Mouse (Mus musculus) small intestine, adult 2 months (tissue): Measurements from ENCODE around the gene Hnrnpul1. TPM values are rescaled to one million over a fixed set of nuclear protein-coding genes. Genes with fewer than 3 reads are reported as not detected.
"Not testable (repeated sequence)": the region's sequence is repeated elsewhere in the genome, so short reads cannot be mapped to it uniquely, and the experiment has no call there.

Experiments
- H3K27ac ChIP-seq: fragments of 200-500 bp; 2 replicates; pipeline ENCODE4 v1.5.1; 2012; ENCODE audit warnings: low read depth, low read length, control low read depth, inconsistent platforms; ENCODE audit not compliant: insufficient read depth
- H3K27me3 ChIP-seq: fragments of 200-500 bp; 2 replicates; pipeline ENCODE4 v1.6.1; 2012; ENCODE audit warnings: mild to moderate bottlenecking, moderate library complexity, low read length, inconsistent platforms; ENCODE audit not compliant: control insufficient read depth, insufficient read depth
- H3K36me3 ChIP-seq: fragments of 200-500 bp; 2 replicates; pipeline ENCODE4 v1.6.1; 2012; ENCODE audit warnings: mild to moderate bottlenecking, low read length, control low read depth, inconsistent platforms; ENCODE audit not compliant: control insufficient read depth, insufficient read depth
- H3K4me1 ChIP-seq: fragments of 200-500 bp; 2 replicates; pipeline ENCODE4 v1.6.1; 2012; ENCODE audit warnings: low read length, inconsistent platforms, mixed read lengths; ENCODE audit not compliant: control insufficient read depth, insufficient read depth, insufficient read length
- H3K4me3 ChIP-seq: fragments of 200-500 bp; 2 replicates; pipeline ENCODE4 v1.5.1; 2012; ENCODE audit warnings: low read depth, mild to moderate bottlenecking, control low read depth, inconsistent platforms, low read length, moderate library complexity
- CTCF ChIP-seq: fragments of 200-500 bp; IDR thresholded peaks from 2 replicates; pipeline ENCODE4 v1.5.1; 2012; ENCODE audit warnings: low read depth, mild to moderate bottlenecking, control low read depth, inconsistent platforms, low read length, moderate library complexity, mixed read lengths; ENCODE audit not compliant: insufficient replicate concordance, insufficient read length; ENCODE audit errors: extremely low read depth
- POLR2A ChIP-seq: fragments of 200-500 bp; IDR thresholded peaks from 2 replicates; pipeline ENCODE4 v1.6.1; 2012; ENCODE audit warnings: low read depth, mild to moderate bottlenecking, control low read depth, inconsistent platforms, low read length, moderate library complexity
- WGBS: fragments of 180-500 bp; shearing (Covaris S2); methylation state at CpG from one replicate; pipeline ENCODE4 v1.1.7; 2018; 5-methylcytosine and 5-hydroxymethylcytosine counted together
- polyA plus RNA-seq: library from polyadenylated mRNA; depleted of rRNA; stranded (reverse); fragments of >200 nt; gene quantifications from 2 replicates; pipeline ENCODE4 v1.2.3, GENCODE M21; 2012

The Hnrnpul1 gene
- polyA plus RNA-seq, 1 experiment, result 60.2 TPM

DNA sequence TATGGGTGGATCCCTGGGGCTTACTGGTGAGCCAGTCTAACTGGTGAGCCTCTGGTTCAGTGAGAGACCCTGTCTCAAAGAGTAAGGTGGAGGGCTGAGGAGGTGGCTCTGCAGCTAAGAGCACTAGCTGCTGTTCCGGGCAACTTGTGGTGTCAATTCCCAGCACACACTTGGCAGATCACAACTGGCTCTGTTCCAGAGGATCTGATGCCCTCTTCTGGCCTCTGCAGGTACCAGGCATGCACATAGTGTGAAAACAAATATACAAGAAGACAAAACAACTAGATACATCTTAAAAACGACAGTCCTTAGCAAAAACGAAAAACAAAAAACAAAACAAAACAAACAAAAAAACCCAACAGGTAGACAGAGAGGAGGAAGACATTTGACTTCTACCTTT lies 39.1 kb upstream of the Hnrnpul1 start:
- 64% methylated on average over 3 of the region's 3 CpGs for WGBS
- TF ChIP-seq POLR2A (no peak), CTCF (no peak)
- no peaks in the 10 kb centered on the region; the same call in 1 of the 2 replicates for H3K4me1 ChIP-seq

DNA sequence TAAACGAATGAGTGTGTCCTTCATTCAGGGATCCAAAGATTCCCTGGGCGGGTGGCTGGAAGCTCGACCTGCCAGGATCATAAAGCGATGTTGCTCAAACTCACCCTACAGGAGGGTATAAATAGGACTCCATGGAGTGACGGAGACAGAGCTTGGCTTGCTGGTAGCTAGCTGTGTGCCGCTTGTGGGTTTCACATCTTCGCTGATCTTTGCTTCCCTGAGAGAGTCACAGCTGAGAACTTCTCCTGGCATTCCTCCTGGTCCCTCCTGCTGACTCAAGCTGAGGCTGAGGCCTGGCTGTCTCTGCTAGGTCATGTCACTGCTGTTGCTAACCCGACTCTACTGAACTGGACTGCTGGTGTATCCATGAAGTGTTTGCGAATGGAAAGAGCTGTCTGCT lies 38.4 kb upstream of the Hnrnpul1 start:
- H3K4me3 ChIP-seq, result not testable (repeated sequence)

More for the DNA sequence above, 39.1 kb upstream of the Hnrnpul1 start:
- H3K36me3 ChIP-seq, result no peaks in the 10 kb centered on the region
- no peak overlapping the region for H3K27ac ChIP-seq
- no peak overlapping the region for H3K4me3 ChIP-seq
- no peaks in the 10 kb centered on the region for H3K27me3 ChIP-seq

GRCm38 (mm10) chr7:25790615-25791014 lies 36.1 kb upstream of the Hnrnpul1 start:
- 31% methylated on average over 8 of the region's 8 CpGs for WGBS
- no peaks in the 10 kb centered on the region; the same call in 1 of the 2 replicates for H3K4me1 ChIP-seq
- no peak overlapping the region for H3K27ac ChIP-seq
- no peak overlapping the region for H3K4me3 ChIP-seq
- H3K36me3 ChIP-seq, result no peaks in the 10 kb centered on the region
- H3K27me3 ChIP-seq, result no peaks in the 10 kb centered on the region; the same call in 1 of the 2 replicates
- no peak for TF ChIP-seq CTCF
- TF ChIP-seq POLR2A, result no peak

More for the DNA sequence above, 38.4 kb upstream of the Hnrnpul1 start:
- WGBS, result 66% methylated on average over 9 of the region's 9 CpGs
- not testable (repeated sequence) for H3K36me3 ChIP-seq, H3K4me1 ChIP-seq, H3K27ac ChIP-seq, H3K27me3 ChIP-seq

GRCm38 (mm10) chr7:25789129-25789440 lies 34.5 kb upstream of the Hnrnpul1 start:
- WGBS, result 47% methylated on average over 3 of the region's 3 CpGs
- H3K4me1 ChIP-seq, result no peaks in the 10 kb centered on the region; the same call in 1 of the 2 replicates
- TF ChIP-seq POLR2A (no peak), CTCF (no peak)
- H3K27me3 ChIP-seq, result no peaks in the 10 kb centered on the region; the same call in 1 of the 2 replicates
- peak overlapping the region; percentile 69 for H3K4me3 ChIP-seq
- H3K27ac ChIP-seq, result no peak overlapping the region
- H3K36me3 ChIP-seq, result no peaks in the 10 kb centered on the region

- no peaks in the 10 kb centered on the region; the same call in 1 of the 2 replicates for H3K27me3 ChIP-seq
- TF ChIP-seq POLR2A (no peak; the same call in 1 of the 2 replicates), CTCF (no peak)
- 4% methylated on average over 30 of the region's 30 CpGs for WGBS
- H3K4me1 ChIP-seq, result no peaks in the 10 kb centered on the region; the same call in 1 of the 2 replicates
- no peaks in the 10 kb centered on the region for H3K36me3 ChIP-seq
- peak within 1 kb of the TSS; percentile 69 for H3K4me3 ChIP-seq
- peak within 1 kb of the TSS; percentile 49 for H3K27ac ChIP-seq
Observed at GRCm38 (mm10) chr7:25788220-25789128, 33.9 kb upstream of the Hnrnpul1 start, which contains the start of gene Axl. Gene Axl (minus strand): TSS chr7:25788705.

DNA sequence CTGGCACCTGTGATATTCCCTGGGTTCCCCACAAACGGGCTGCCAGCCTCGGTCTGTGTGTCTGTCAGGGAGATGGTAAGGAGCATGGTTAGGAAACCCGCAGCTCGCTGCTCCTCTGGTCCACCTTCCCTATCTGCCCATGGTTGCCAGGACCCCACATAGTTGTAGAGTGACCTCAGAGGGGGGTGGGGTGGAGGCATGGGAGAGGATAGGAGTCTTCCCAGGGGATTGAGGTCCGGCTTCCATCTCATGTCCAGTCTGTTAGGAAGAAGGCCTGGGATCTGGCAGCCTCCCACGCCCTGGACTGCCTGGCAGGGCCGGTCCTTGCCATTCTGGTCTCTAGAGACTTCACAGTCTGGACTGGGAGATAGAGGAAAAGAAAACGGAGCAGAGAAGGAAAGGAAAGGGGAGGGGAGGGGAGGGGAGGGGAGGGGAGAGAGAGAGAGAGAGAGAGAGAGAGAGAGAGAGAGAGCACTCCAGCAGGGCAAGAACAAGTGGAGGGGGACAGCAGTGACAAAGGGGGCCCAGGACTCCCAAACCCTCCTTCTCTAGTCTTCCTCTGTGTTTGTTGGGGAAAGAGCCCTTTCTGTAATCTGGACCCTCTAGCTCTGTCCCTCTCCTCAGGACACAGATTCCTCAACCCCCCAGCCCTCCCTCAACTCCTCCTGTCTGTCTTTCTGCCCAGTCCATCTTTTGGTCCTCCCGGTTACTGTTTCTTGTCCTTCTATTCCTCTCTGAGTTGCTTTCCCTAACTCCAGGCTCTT lies 33.1 kb upstream of the Hnrnpul1 start:
- H3K27me3 ChIP-seq, result no peaks in the 10 kb centered on the region; the same call in 1 of the 2 replicates
- peak overlapping the region; percentile 69 for H3K4me3 ChIP-seq
- no peaks in the 10 kb centered on the region for H3K36me3 ChIP-seq
- TF ChIP-seq POLR2A, result no peak
- TF ChIP-seq CTCF, result no peak
- peak overlapping the region; percentile 49; the same call in 1 of the 2 replicates for H3K27ac ChIP-seq
- H3K4me1 ChIP-seq, result no peaks in the 10 kb centered on the region; the same call in 1 of the 2 replicates
- WGBS, result 47% methylated on average over 9 of the region's 9 CpGs

DNA sequence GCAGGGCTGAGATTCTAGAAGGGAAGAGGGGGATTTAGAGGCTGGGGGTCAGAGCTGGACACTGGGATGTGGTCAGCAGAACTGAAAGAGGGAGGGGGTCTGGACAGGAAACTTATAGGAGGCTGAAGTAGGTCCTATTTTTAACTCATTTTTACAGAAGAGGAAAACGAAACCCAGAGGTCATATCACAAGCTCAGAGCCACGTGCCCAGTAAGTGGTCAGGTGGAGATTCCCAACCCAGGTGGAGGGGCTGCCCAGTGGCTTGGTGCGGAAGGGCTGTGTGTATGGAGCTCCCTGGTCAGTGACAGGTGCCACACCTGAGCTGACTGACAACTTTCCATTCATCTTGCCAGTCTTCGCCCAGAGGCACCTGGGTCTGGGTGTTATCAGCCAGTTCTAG lies 32.4 kb upstream of the Hnrnpul1 start:
- Histone ChIP-seq H3K36me3 (no peaks in the 10 kb centered on the region), H3K27ac (peak overlapping the region; percentile 49; the same call in 1 of the 2 replicates), H3K4me3 (peak overlapping the region; percentile 69), H3K27me3 (no peaks in the 10 kb centered on the region; the same call in 1 of the 2 replicates), H3K4me1 (no peaks in the 10 kb centered on the region; the same call in 1 of the 2 replicates)
- 64% methylated on average over 4 of the region's 4 CpGs for WGBS
- no peak for TF ChIP-seq POLR2A
- no peak for TF ChIP-seq CTCF
